Mouse (Mus musculus): ENCODE results near the gene Ash1l.

Ash1l gene

GRCm38 (mm10) chr3:89091811-89092508 is 141.5 kb downstream of the Ash1l start:
- peak; percentile 28 for DNase-seq (ENCODE audit: low spot score)

GRCm38 (mm10) chr3:89092509-89093090 is 142.2 kb downstream of the Ash1l start:
- no peak for DNase-seq (ENCODE audit: low spot score)

DNA sequence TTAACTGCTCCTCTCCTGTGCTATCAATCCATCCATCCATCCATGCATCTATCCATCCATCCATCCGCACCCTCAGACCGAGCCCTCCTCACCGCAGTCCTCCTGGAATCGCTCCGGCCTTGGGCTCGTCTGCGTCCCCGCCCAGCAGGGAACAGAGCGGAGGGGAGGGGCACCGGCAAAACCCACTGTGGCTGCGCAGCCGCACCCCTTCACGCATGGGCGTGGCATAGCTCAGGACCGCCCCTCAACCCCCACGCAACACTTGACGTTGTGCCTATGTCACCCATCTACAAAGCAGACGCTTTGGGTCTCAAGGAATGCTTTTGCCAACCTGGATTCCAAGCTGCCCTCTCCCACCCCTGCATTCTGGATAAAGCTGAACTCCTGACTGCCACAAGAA is 142.8 kb downstream of the Ash1l start, which contains the start of gene Rusc1:
TSS of gene Rusc1 (minus strand) at position 137 of the 400 bp plus-strand sequence.
- peak; percentile 89 for DNase-seq (ENCODE audit: low spot score)

GRCm38 (mm10) chr3:89094021-89094420 is 143.6 kb downstream of the Ash1l start:
- no peak for DNase-seq (ENCODE audit: low spot score)

GRCm38 (mm10) chr3:89100811-89101210 is 150.4 kb downstream of the Ash1l start, which contains the start of gene Gm43738:
Gene Gm43738, minus strand, starts transcription at chr3:89101099.
- DNase-seq (ENCODE audit: low spot score), result no peak

- DNase-seq (ENCODE audit: low spot score), result no peak
These were observed 151.0 kb downstream of the Ash1l start for GRCm38 (mm10) chr3:89101459-89101811.

DNA sequence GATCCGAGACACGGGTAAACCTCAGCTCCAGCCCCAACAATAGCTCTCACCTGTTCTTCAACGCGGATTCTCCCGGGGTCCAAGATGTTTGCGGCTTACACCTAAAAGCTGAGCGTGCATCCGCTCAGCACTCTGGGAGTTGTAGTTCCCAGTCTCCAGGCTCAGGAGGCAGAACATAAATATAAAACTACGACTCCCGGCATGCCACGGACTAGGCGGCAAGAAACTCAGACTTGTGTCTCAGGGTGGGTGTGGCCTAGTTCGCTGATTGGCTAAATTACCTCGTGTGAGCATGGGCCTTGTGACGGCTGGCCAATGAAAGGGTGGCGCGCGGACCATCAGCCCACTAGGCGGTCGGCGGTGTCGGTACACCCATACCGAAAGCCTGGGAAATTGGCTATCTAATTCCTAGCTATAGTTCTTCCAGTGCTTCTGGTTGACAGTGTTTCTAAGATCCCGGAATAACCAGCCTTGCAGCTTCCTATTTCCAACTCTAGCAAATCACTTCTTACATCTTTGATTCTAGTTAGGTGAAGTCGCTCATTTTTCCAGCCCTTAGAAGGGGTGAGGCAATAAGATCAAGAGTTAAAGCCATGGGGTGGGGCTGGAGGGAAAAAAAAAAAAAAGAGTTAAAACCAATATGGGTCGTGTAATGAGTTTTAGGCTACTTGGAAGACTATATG is 151.5 kb downstream of the Ash1l start, which contains the start of gene Fdps:
TSS of gene Fdps (minus strand) at position 148 of the 683 bp plus-strand sequence.
- peak; percentile 100 for DNase-seq (ENCODE audit: low spot score)

- DNase-seq (ENCODE audit: low spot score), result no peak
These were observed 152.3 kb downstream of the Ash1l start for GRCm38 (mm10) chr3:89102495-89103290.

GRCm38 (mm10) chr3:89103291-89103595 is 152.8 kb downstream of the Ash1l start:
- DNase-seq (ENCODE audit: low spot score), result no peak

GRCm38 (mm10) chr3:89106881-89107280 is 156.5 kb downstream of the Ash1l start:
- no peak for DNase-seq (ENCODE audit: low spot score)

- DNase-seq (ENCODE audit: low spot score), result no peak
These were observed 157.1 kb downstream of the Ash1l start for GRCm38 (mm10) chr3:89107545-89107944.

- no peak for DNase-seq (ENCODE audit: low spot score)
These were observed 157.7 kb downstream of the Ash1l start for GRCm38 (mm10) chr3:89108146-89108545.

- DNase-seq (ENCODE audit: low spot score), result no peak
These were observed 162.6 kb downstream of the Ash1l start for GRCm38 (mm10) chr3:89113058-89113457.

GRCm38 (mm10) chr3:89115522-89115921 is 165.1 kb downstream of the Ash1l start:
- DNase-seq (ENCODE audit: low spot score), result peak; percentile 60

- DNase-seq (ENCODE audit: low spot score), result no peak
These were observed 172.9 kb downstream of the Ash1l start for GRCm38 (mm10) chr3:89123313-89123712.

- no peak for DNase-seq (ENCODE audit: low spot score)
These were observed 173.8 kb downstream of the Ash1l start for GRCm38 (mm10) chr3:89124241-89124640.

DNA sequence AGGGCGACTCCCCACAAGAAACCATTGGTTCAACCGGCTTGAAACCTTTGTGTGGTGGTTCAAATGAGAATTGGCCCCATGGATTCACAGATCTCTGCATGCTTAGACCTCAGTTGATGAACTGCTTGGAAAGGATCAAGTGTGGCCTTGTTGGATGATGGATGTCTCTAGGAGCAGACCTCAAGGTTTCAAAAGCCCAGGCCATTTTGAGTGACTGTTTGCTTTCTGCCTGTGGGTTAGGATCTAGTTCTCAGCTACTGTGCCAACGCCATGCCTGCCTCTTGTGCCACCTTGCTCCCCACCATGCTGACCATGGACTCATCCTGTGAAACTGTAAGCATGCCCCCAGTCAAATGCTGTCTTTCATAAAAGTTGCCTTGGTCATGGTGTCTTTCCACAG is 175.6 kb downstream of the Ash1l start:
- DNase-seq (ENCODE audit: low spot score), result no peak
